In the genomic region with DNA sequence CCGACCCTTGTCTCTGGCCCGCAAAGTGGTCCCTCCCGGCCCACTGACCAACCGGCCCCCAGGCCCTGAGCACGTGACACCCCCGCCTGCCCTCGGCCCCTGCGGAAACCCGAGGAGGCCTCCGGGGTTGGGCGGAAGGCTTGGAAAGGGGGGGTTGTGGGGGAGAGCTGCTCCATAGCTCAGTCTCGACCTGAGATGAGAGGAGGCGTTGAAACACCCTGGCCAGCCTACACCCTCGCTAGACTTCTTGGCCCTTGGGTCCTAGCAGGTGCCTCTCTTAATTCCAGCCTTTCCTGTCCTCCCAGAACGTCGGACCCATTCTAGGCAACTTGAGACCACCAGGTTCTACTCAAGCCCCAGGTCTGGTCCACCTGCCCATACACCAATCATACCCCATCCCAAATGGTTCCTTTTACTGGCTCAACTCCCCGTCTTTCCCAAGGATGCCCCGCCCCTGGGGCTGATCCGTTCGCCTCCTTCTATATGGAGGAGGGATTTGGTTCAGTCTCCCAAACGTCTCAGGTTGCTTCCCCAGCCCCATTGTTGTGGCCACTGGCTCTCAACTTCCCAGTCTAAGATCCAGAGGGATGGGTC, we compare ENCODE assay signal across 8 mouse cellular contexts. TPM values are rescaled to one million over a fixed set of nuclear protein-coding genes. Genes with fewer than 3 reads are reported as not detected.
DNase-seq lines count a peak whose midpoint lies in the region; ATAC-seq and TF ChIP-seq lines count a peak whose summit lies in the region.

A gene (minus strand): TSS at position 45 of the 594 bp plus-strand sequence.

- peak; percentile 61; the same call in 1 of the 2 replicates for ATAC-seq in lung, embryonic 15.5 days (ENCODE audit: borderline replicate concordance, extremely low read depth, low FRiP score, low TSS enrichment)
- peak; percentile 70 for ATAC-seq in stomach, embryonic 14.5 days (ENCODE audit: insufficient number of reproducible peaks, insufficient read depth, low FRiP score, low read depth)

- H3K4me3 ChIP-seq in heart, adult 2 months, result peak within 1 kb of the TSS; percentile 80
- peak within 1 kb of the TSS; percentile 55 for H3K4me3 ChIP-seq in lung, embryonic 15.5 days
- H3K4me3 ChIP-seq in stomach, embryonic 14.5 days (ENCODE audit: low read depth, low read length), result peak within 1 kb of the TSS; percentile 45

- peak; percentile 50; the same call in 1 of the 2 replicates for TF ChIP-seq POLR2A in heart, adult 2 months (IDR thresholded peaks at IDR 0.05; ENCODE audit: insufficient read depth, low read depth, low read length)

- H3K27ac ChIP-seq in heart, adult 2 months, result peak within 1 kb of the TSS; percentile 91
- H3K27ac ChIP-seq in lung, embryonic 15.5 days, result 0 out of 2 replicates have a peak within 1 kb of the TSS, but pooled peaks have one; percentile 13
- no peak within 1 kb of the TSS for H3K27ac ChIP-seq in stomach, embryonic 14.5 days (ENCODE audit: low read length)

- 2% methylated on average over 21 of the region's 21 CpGs for WGBS in heart, adult 2 months
- WGBS in lung, embryonic 15.5 days, result under 1% methylated on average over 21 of the region's 21 CpGs
- WGBS in stomach, embryonic 14.5 days, result under 1% methylated on average over 21 of the region's 21 CpGs

- H3K79me2 ChIP-seq in heart, adult 2 months (replicated peaks; ENCODE audit: control insufficient read depth, insufficient read depth, low read length), result no peaks in the 10 kb centered on the region

- intact Hi-C loops in heart, adult 2 months (cut with DNase I), result loop anchor here (2.0 to 10.0 kb wide), 2 partner anchors 18 to 234 kb away; a partner anchor contains a TSS

- DNase-seq in urinary bladder, adult 2 months (ENCODE audit: low spot score), result peak; percentile 59
- DNase-seq in urinary bladder, postnatal 4 days (ENCODE audit: low spot score in 2 of 2), result no peak
- DNase-seq in embryo, embryonic 10.5 days (ENCODE audit: low spot score), result peak; percentile 83
- peak in 1 of 2 experiments; percentile 86 for DNase-seq in heart, adult 2 months
- DNase-seq in kidney, adult 18-20 months, result peak; percentile 54
- DNase-seq in testis, postnatal 10 days (ENCODE audit: low spot score), result no peak

- H3K4me2 ChIP-seq in lung, embryonic 15.5 days, result peak within 1 kb of the TSS; percentile 89
- H3K4me2 ChIP-seq in stomach, embryonic 14.5 days (replicated peaks; ENCODE audit: low read depth, low read length), result peak within 1 kb of the TSS; percentile 87

- H3K27me3 ChIP-seq in heart, adult 2 months (ENCODE audit: control insufficient read depth, insufficient read depth, low read length), result no peaks in the 10 kb centered on the region
- peaks cover 53% of the 10 kb centered on the region for H3K27me3 ChIP-seq in lung, embryonic 15.5 days
- H3K27me3 ChIP-seq in stomach, embryonic 14.5 days (ENCODE audit: control insufficient read depth, insufficient read depth, low read length), result peaks cover 8% of the 10 kb centered on the region; the same call in 1 of the 2 replicates

- no peaks in the 10 kb centered on the region for H3K9me3 ChIP-seq in lung, embryonic 15.5 days
- H3K9me3 ChIP-seq in stomach, embryonic 14.5 days (ENCODE audit: control insufficient read depth, low read depth, low read length), result no peaks in the 10 kb centered on the region

- peaks cover 17% of the 10 kb centered on the region for H3K4me1 ChIP-seq in heart, adult 2 months (ENCODE audit: control insufficient read depth, insufficient read depth, low read length)
- peaks cover 21% of the 10 kb centered on the region for H3K4me1 ChIP-seq in lung, embryonic 15.5 days
- H3K4me1 ChIP-seq in stomach, embryonic 14.5 days (ENCODE audit: control insufficient read depth, insufficient read depth, low read length), result peaks cover 5% of the 10 kb centered on the region; the same call in 1 of the 2 replicates

- TF ChIP-seq CTCF in heart, adult 2 months (IDR thresholded peaks at IDR 0.05), result no peak

- TF ChIP-seq EP300 in heart, adult 2 months (IDR thresholded peaks at IDR 0.05; ENCODE audit: insufficient read depth, low read depth, low read length), result no peak

- no peaks in the 10 kb centered on the region for H3K36me3 ChIP-seq in heart, adult 2 months (ENCODE audit: control insufficient read depth, insufficient read depth, low read length)
- no peaks in the 10 kb centered on the region for H3K36me3 ChIP-seq in lung, embryonic 15.5 days
- H3K36me3 ChIP-seq in stomach, embryonic 14.5 days (ENCODE audit: control insufficient read depth, insufficient read depth, low read length), result no peaks in the 10 kb centered on the region

- H3K9ac ChIP-seq in heart, adult 2 months (ENCODE audit: low read depth, low read length), result peak within 1 kb of the TSS; percentile 95
- peak within 1 kb of the TSS; percentile 43 for H3K9ac ChIP-seq in lung, embryonic 15.5 days
- peak within 1 kb of the TSS; percentile 36; the same call in 1 of the 2 replicates for H3K9ac ChIP-seq in stomach, embryonic 14.5 days (replicated peaks; ENCODE audit: low read depth, low read length)

RNA-seq across cellular contexts. Expression of the gene that starts here (rescaled TPM):
- 44.5 and 49.8 TPM in 2 replicates for polyA plus RNA-seq in urinary bladder, adult 2 months (2012; rRNA removed)
- total RNA-seq in heart, adult 2 months (2021), result 10 to 100 TPM; 20.7 to 21.1 TPM
- 30.5 and 43.2 TPM in 2 replicates for polyA plus RNA-seq in heart, adult 2 months (2012; rRNA removed)
- 12.5 and 13.4 TPM in 2 replicates for polyA plus RNA-seq in lung, embryonic 15.5 days (2015; fragmentation: Nextera tagmentation; extraction: Ambion mirVana)
- 4.4 and 5.2 TPM in 2 replicates for polyA plus RNA-seq in stomach, embryonic 14.5 days (2014; fragmentation: Nextera tagmentation; extraction: Ambion mirVana)

Comparison
In these comparisons a context has a peak if more than half of its experiments do, and no peak if none do; other contexts are left out.
1. DNase-seq: peak in urinary bladder, adult 2 months (single experiment), embryo, embryonic 10.5 days (single experiment) and kidney, adult 18-20 months (single experiment); none in urinary bladder, postnatal 4 days (0 of 2) and testis, postnatal 10 days (single experiment).
2. H3K9ac ChIP-seq: peak in every context shown above with its lines; median percentile 95 in heart, adult 2 months; 43 in lung, embryonic 15.5 days; 36 in stomach, embryonic 14.5 days.
3. Peak in every context shown above with its lines, with median percentiles within 50 percentile points of each other: H3K4me3 ChIP-seq.